Mouse (Mus musculus) testis, adult 2 months (tissue): Measurements from ENCODE around the gene Pla2g1b.

ENCODE experiments used
- CTCF ChIP-seq: fragments of 200-500 bp; IDR thresholded peaks from 2 replicates; pipeline ENCODE4 v1.5.1; 2012; ENCODE audit warnings: low read depth, mild to moderate bottlenecking, inconsistent platforms, low read length, moderate library complexity; ENCODE audit not compliant: control insufficient read depth, insufficient read depth, insufficient replicate concordance
- POLR2A ChIP-seq: fragments of 200-500 bp; IDR thresholded peaks from 2 replicates; pipeline ENCODE4 v1.6.1; 2012; ENCODE audit warnings: low read depth, mild to moderate bottlenecking, inconsistent platforms, low read length, moderate library complexity; ENCODE audit not compliant: control insufficient read depth

DNA sequence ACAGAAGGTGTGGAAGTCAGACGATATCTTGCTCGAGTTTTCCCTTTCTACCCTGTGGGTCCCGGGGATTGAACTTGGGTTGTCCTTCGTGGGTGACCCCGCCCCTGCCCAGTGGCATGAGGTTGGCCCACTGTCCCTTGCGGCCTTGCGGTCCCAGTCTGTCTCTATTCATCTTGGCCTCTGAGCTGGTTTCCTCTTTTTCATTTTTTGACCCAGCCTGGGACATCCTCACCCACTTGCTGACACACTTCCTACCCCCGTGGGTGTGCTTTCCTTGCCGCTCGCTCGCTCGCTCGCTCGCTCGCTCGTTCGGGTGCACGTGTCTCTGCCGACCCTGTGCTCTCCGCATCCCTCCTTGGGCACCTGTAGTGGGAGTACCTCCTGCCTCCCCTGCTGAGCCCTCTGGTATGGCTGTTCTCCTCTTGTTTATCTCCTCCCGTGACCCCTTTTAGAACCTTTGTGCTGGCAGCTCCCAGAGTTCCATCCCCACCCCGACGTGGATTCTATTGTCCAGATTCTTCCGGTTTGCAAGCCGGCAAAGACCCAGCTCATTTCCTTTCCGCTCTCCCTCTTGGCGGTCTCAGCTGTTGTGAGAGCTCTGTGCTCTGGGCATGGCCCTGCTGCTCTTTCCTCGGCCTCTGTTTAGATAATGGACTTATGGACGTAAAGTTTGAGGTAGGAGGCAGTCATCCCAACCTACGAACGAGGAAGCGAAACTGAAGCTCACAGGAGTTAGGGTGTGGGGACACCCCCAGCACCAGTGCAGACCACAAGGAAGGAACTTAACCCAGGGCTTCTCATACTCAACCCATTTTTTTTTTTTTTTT, 50.2 kb downstream of the Pla2g1b start:
- TF ChIP-seq POLR2A = no peak
- no peak for TF ChIP-seq CTCF
